26 mouse cellular contexts compared by ENCODE assay signal in the genomic region with DNA sequence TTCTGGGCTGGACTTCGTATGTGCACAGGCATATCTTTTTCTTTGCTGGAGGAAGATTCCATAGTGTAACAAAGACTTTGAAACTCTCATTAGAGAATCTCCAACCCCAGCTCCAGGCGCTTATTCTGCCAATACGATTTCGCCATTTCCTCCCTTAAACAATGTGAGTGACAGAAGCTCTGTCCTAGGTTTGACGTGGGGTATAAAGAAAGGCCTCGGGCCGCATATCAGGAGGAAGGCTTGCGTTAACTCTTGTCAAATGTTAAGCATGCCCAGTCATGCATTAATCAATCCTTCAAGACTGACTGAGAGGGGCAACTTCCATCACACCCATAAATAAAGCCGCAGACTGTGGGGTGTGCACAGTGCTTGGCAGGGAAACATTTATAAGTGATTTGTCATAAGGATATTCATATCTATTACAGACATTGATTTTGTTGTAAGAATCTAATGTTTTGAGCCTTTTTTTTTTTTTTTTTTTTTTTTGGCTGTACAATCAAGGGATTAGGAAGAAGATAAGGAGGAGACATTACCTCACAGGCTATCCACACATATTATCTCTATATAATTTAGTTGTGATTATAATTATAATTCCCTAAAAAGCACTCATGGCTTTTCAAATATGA. TPM values are rescaled to one million over a fixed set of nuclear protein-coding genes. Genes with fewer than 3 reads are reported as not detected.
DNase-seq lines count a peak whose midpoint lies in the region; ATAC-seq and TF ChIP-seq lines count a peak whose summit lies in the region.
"Had no signal": no experiment of that assay in that cellular context is flagged by ENCODE, and none has a peak within 500 bp of the region (broad histone marks: within the 10 kb centered on the region; RNA-seq: fewer than 3 reads in every experiment).

No protein-coding gene starts in this region.

- H3K4me2 ChIP-seq in CH12.LX (ENCODE audit: insufficient read depth, low read depth, poor library complexity, severe bottlenecking) = peak overlapping the region; percentile 80
- H3K4me2 ChIP-seq in liver, embryonic 16.5 days (ENCODE audit: low read depth, low read length) = peak overlapping the region; percentile 63
- H3K4me2 ChIP-seq in midbrain, embryonic 14.5 days (ENCODE audit: low read length) = no peak overlapping the region

- no peak for ATAC-seq in liver, embryonic 16.5 days (ENCODE audit: low read depth)
- no peak for ATAC-seq in frontal cortex, adult (ENCODE audit: low TSS enrichment)
- ATAC-seq in midbrain, embryonic 14.5 days (ENCODE audit: low FRiP score, low TSS enrichment) = no peak
- ATAC-seq: forebrain, postnatal 0 days; Patski had no signal

- H3K27me3 ChIP-seq in CH12.LX (replicated peaks) = peaks cover 2% of the 10 kb centered on the region
- H3K27me3 ChIP-seq in liver, embryonic 16.5 days (ENCODE audit: control insufficient read depth, insufficient read depth, low read depth, low read length) = no peaks in the 10 kb centered on the region
- H3K27me3 ChIP-seq in midbrain, embryonic 14.5 days (ENCODE audit: control insufficient read depth, insufficient read depth, low read length) = no peaks in the 10 kb centered on the region
- H3K27me3 ChIP-seq: midbrain, embryonic 12.5 days; neural tube, embryonic 13.5 days; Patski had no signal

- H3K9ac ChIP-seq in CH12.LX (ENCODE audit: insufficient read depth, low read depth) = no peak overlapping the region
- H3K9ac ChIP-seq in liver, embryonic 16.5 days (ENCODE audit: low read depth, low read length) = no peak overlapping the region
- no peak overlapping the region for H3K9ac ChIP-seq in midbrain, embryonic 14.5 days (replicated peaks; ENCODE audit: low read length)
- H3K9ac ChIP-seq: forebrain, postnatal 0 days; midbrain, embryonic 12.5 days; neural tube, embryonic 13.5 days had no signal

- peak; percentile 78 for DNase-seq in 416B (ENCODE audit: low read depth)
- DNase-seq in CH12.LX (ENCODE audit: extremely low read depth) = no peak
- no peak for DNase-seq in kidney, postnatal 25 days
- DNase-seq in midbrain, embryonic 14.5 days = no peak
- no peak for DNase-seq in urinary bladder, postnatal 14 days (ENCODE audit: low spot score)
- DNase-seq: cerebellum, adult 11 months; cerebellum, postnatal 10 days; embryo, embryonic 11 days; forebrain, postnatal 0 days; kidney, adult 11 months; layer of hippocampus, adult 9-11 months; lung, adult 18-20 months; lung, postnatal 36 days; right cerebral cortex, postnatal 14 days; spleen, adult 18-20 months; thymus, adult 18-20 months; thymus, postnatal 4 days had no signal

- in situ Hi-C loops in CH12.LX (cut with MboI; ENCODE audit: low pct_ligation_motif_present, low pct_unique_long_range_greater_than_20kb, low sequenced_read_pairs) = no loop called here

- WGBS in liver, embryonic 16.5 days (ENCODE audit: insufficient replicate concordance) = 30% methylated on average over 9 of the region's 9 CpGs
- WGBS in midbrain, embryonic 14.5 days = 27% methylated on average over 9 of the region's 9 CpGs

- TF ChIP-seq POLR2A in CH12.LX (IDR thresholded peaks at IDR 0.05; ENCODE audit: low read depth, low read length) = no peak
- TF ChIP-seq POLR2A in bone marrow macrophage, adult 2 months (IDR thresholded peaks at IDR 0.05; ENCODE audit: borderline replicate concordance, low read depth, low read length) = no peak

- dilution Hi-C loops in CH12.LX (cut with MboI; ENCODE audit: extremely low pct_ligation_motif_present, extremely low pct_unique_long_range_greater_than_20kb, low sequenced_read_pairs) = no loop called here

- no peak overlapping the region for H3K27ac ChIP-seq in CH12.LX (ENCODE audit: insufficient read depth, low read depth)
- peak overlapping the region; percentile 46 for H3K27ac ChIP-seq in bone marrow macrophage, adult 2 months (ENCODE audit: insufficient read depth, low read depth, low read length)
- no peak overlapping the region for H3K27ac ChIP-seq in liver, embryonic 16.5 days (ENCODE audit: low read length)
- H3K27ac ChIP-seq in midbrain, embryonic 14.5 days (replicated peaks; ENCODE audit: low read depth, low read length) = no peak overlapping the region
- H3K27ac ChIP-seq: hindbrain, postnatal 0 days; limb, embryonic 10.5 days; midbrain, embryonic 12.5 days; neural tube, embryonic 13.5 days had no signal

- no peak for TF ChIP-seq EP300 in CH12.LX (IDR thresholded peaks at IDR 0.05; ENCODE audit: low read length)

- no peaks in the 10 kb centered on the region for H3K9me3 ChIP-seq in CH12.LX (replicated peaks; ENCODE audit: low read length)
- no peaks in the 10 kb centered on the region for H3K9me3 ChIP-seq in liver, embryonic 16.5 days (replicated peaks; ENCODE audit: control insufficient read depth, low read length)
- no peaks in the 10 kb centered on the region for H3K9me3 ChIP-seq in midbrain, embryonic 14.5 days (ENCODE audit: control insufficient read depth, low read length)
- H3K9me3 ChIP-seq: hindbrain, embryonic 10.5 days; limb, embryonic 10.5 days; midbrain, embryonic 12.5 days; neural tube, embryonic 13.5 days had no signal

- H3K4me3 ChIP-seq in CH12.LX (replicated peaks in 1 of 3; ENCODE audit: low read depth in 2 of 3, low read length in 2 of 3, poor library complexity in 1 of 3) = no peak overlapping the region
- peak overlapping the region; percentile 20; the same call in 1 of the 2 replicates for H3K4me3 ChIP-seq in bone marrow macrophage, adult 2 months (ENCODE audit: insufficient read depth, low read length)
- H3K4me3 ChIP-seq in liver, embryonic 16.5 days (ENCODE audit: low read depth, low read length) = no peak overlapping the region
- H3K4me3 ChIP-seq in midbrain, embryonic 14.5 days (replicated peaks; ENCODE audit: low read depth, low read length) = no peak overlapping the region
- H3K4me3 ChIP-seq: midbrain, embryonic 12.5 days; neural tube, embryonic 13.5 days had no signal

- no peak for TF ChIP-seq RAD21 in CH12.LX (IDR thresholded peaks at IDR 0.05; ENCODE audit: low read depth, low read length)

- no peak for TF ChIP-seq CTCF in CH12.LX (conservative IDR thresholded peaks at IDR 0.05 in 1 of 2, IDR thresholded peaks at IDR 0.05 in 1 of 2; ENCODE audit: low read depth in 2 of 2, low read length in 2 of 2)
- TF ChIP-seq CTCF in bone marrow macrophage, adult 2 months (IDR thresholded peaks at IDR 0.05; ENCODE audit: low read depth, low read length) = no peak

- no peaks in the 10 kb centered on the region for H3K79me2 ChIP-seq in CH12.LX (replicated peaks; ENCODE audit: control insufficient read depth, extremely low read depth, insufficient read depth, poor library complexity, severe bottlenecking)

- no peaks in the 10 kb centered on the region for H3K36me3 ChIP-seq in CH12.LX (replicated peaks in 1 of 2; ENCODE audit: control insufficient read depth in 1 of 2, insufficient read depth in 1 of 2, low read length in 1 of 2)
- H3K36me3 ChIP-seq in liver, embryonic 16.5 days (ENCODE audit: control insufficient read depth, insufficient read depth) = no peaks in the 10 kb centered on the region
- no peaks in the 10 kb centered on the region for H3K36me3 ChIP-seq in midbrain, embryonic 14.5 days (ENCODE audit: control insufficient read depth, insufficient read depth, low read length)
- H3K36me3 ChIP-seq: hindbrain, embryonic 10.5 days; limb, embryonic 10.5 days; midbrain, embryonic 12.5 days; neural tube, embryonic 13.5 days had no signal

- H3K4me1 ChIP-seq in CH12.LX (ENCODE audit: control insufficient read depth in 1 of 2, insufficient read depth in 2 of 2) = peaks cover 6 to 44% of the 10 kb centered on the region in 2 experiments; a peak in 3 of 4 replicates
- peaks cover 22% of the 10 kb centered on the region for H3K4me1 ChIP-seq in bone marrow macrophage, adult 2 months (ENCODE audit: control insufficient read depth, insufficient read depth, low read length)
- H3K4me1 ChIP-seq in liver, embryonic 16.5 days (ENCODE audit: control insufficient read depth, low read depth, low read length) = peaks cover 15% of the 10 kb centered on the region
- H3K4me1 ChIP-seq in midbrain, embryonic 14.5 days (ENCODE audit: control insufficient read depth, insufficient read depth, low read length) = peaks cover 5% of the 10 kb centered on the region

TF ChIP-seq in CH12.LX, 34 proteins besides CTCF, POLR2A, EP300 and RAD21:
- TF ChIP-seq PAX5 (IDR thresholded peaks at IDR 0.05; ENCODE audit: low read length) = no peak
- no peak for TF ChIP-seq SIN3A (IDR thresholded peaks at IDR 0.05; ENCODE audit: low read length)
- TF ChIP-seq ZMIZ1 (IDR thresholded peaks at IDR 0.05; ENCODE audit: low read depth, low read length) = no peak
- no peak for TF ChIP-seq ZNF384 (IDR thresholded peaks at IDR 0.05; ENCODE audit: low read depth, low read length)
- no peak for TF ChIP-seq MAZ (IDR thresholded peaks at IDR 0.05; ENCODE audit: low read depth, low read length)
- TF ChIP-seq USF1 (IDR thresholded peaks at IDR 0.05; ENCODE audit: low read depth, low read length) = no peak
- no peak for TF ChIP-seq POLR2AphosphoS2 (IDR thresholded peaks at IDR 0.05; ENCODE audit: low read depth, low read length)
- no peak for TF ChIP-seq UBTF (IDR thresholded peaks at IDR 0.05; ENCODE audit: low read depth, low read length)
- no peak for TF ChIP-seq SMC3 (IDR thresholded peaks at IDR 0.05; ENCODE audit: low read depth, low read length)
- TF ChIP-seq CHD2 (IDR thresholded peaks at IDR 0.05; ENCODE audit: low read length) = no peak
- no peak for TF ChIP-seq MYC (IDR thresholded peaks at IDR 0.05; ENCODE audit: low read depth, low read length)
- no peak for TF ChIP-seq KAT2A (IDR thresholded peaks at IDR 0.05; ENCODE audit: insufficient replicate concordance, low read length)
- TF ChIP-seq CHD1 (IDR thresholded peaks at IDR 0.05; ENCODE audit: low read depth, low read length) = no peak
- TF ChIP-seq RCOR1 (conservative IDR thresholded peaks at IDR 0.05; ENCODE audit: low read depth, low read length) = no peak
- TF ChIP-seq TCF12 (IDR thresholded peaks at IDR 0.05; ENCODE audit: low read depth, low read length) = no peak
- TF ChIP-seq ETS1 (conservative IDR thresholded peaks at IDR 0.05; ENCODE audit: low read depth, low read length) = no peak
- TF ChIP-seq IRF4 (IDR thresholded peaks at IDR 0.05; ENCODE audit: low read depth, low read length) = no peak
- no peak for TF ChIP-seq ZC3H11A (IDR thresholded peaks at IDR 0.05; ENCODE audit: low read depth, low read length)

RNA-seq across cellular contexts. Expression of a gene that starts 27.2 kb away (rescaled TPM):
- total RNA-seq in CH12.LX (2012; rRNA removed) (5.9 and 7.6 TPM in 2 replicates), CH12.LX (2014; rRNA removed) (18.8 and 22.3 TPM in 2 replicates)
- 32.8 and 44.6 TPM in 2 replicates for polyA plus RNA-seq in CH12.LX (2012; ENCODE audit: insufficient read length, low read depth)
- polyA plus RNA-seq in bone marrow macrophage, adult 2 months (2012; ENCODE audit: insufficient read depth, insufficient read length, missing spikeins) = 33.9 and 36.6 TPM in 2 replicates
- polyA plus RNA-seq in liver, embryonic 16.5 days (2015; fragmentation: Nextera tagmentation; extraction: Ambion mirVana) = 41.1 and 44.1 TPM in 2 replicates
- 115 and 120 TPM in 2 replicates for polyA plus RNA-seq in midbrain, embryonic 14.5 days (2014; fragmentation: Nextera tagmentation; extraction: Ambion mirVana)
